Mouse (Mus musculus) small intestine, adult 2 months (tissue): ENCODE results near the gene Wnk1. TPM values are rescaled to one million over a fixed set of nuclear protein-coding genes. Genes with fewer than 3 reads are reported as not detected.

Source experiments
- H3K27ac ChIP-seq: fragments of 200-500 bp; 2 replicates; pipeline ENCODE4 v1.5.1; 2012; ENCODE audit warnings: low read depth, low read length, control low read depth, inconsistent platforms; ENCODE audit not compliant: insufficient read depth
- H3K27me3 ChIP-seq: fragments of 200-500 bp; 2 replicates; pipeline ENCODE4 v1.6.1; 2012; ENCODE audit warnings: mild to moderate bottlenecking, moderate library complexity, low read length, inconsistent platforms; ENCODE audit not compliant: control insufficient read depth, insufficient read depth
- H3K36me3 ChIP-seq: fragments of 200-500 bp; 2 replicates; pipeline ENCODE4 v1.6.1; 2012; ENCODE audit warnings: mild to moderate bottlenecking, low read length, control low read depth, inconsistent platforms; ENCODE audit not compliant: control insufficient read depth, insufficient read depth
- H3K4me1 ChIP-seq: fragments of 200-500 bp; 2 replicates; pipeline ENCODE4 v1.6.1; 2012; ENCODE audit warnings: low read length, inconsistent platforms, mixed read lengths; ENCODE audit not compliant: control insufficient read depth, insufficient read depth, insufficient read length
- H3K4me3 ChIP-seq: fragments of 200-500 bp; 2 replicates; pipeline ENCODE4 v1.5.1; 2012; ENCODE audit warnings: low read depth, mild to moderate bottlenecking, control low read depth, inconsistent platforms, low read length, moderate library complexity
- CTCF ChIP-seq: fragments of 200-500 bp; IDR thresholded peaks from 2 replicates; pipeline ENCODE4 v1.5.1; 2012; ENCODE audit warnings: low read depth, mild to moderate bottlenecking, control low read depth, inconsistent platforms, low read length, moderate library complexity, mixed read lengths; ENCODE audit not compliant: insufficient replicate concordance, insufficient read length; ENCODE audit errors: extremely low read depth
- POLR2A ChIP-seq: fragments of 200-500 bp; IDR thresholded peaks from 2 replicates; pipeline ENCODE4 v1.6.1; 2012; ENCODE audit warnings: low read depth, mild to moderate bottlenecking, control low read depth, inconsistent platforms, low read length, moderate library complexity
- WGBS: fragments of 180-500 bp; shearing (Covaris S2); methylation state at CpG from one replicate; pipeline ENCODE4 v1.1.7; 2018; 5-methylcytosine and 5-hydroxymethylcytosine counted together
- polyA plus RNA-seq: library from polyadenylated mRNA; depleted of rRNA; stranded (reverse); fragments of >200 nt; gene quantifications from 2 replicates; pipeline ENCODE4 v1.2.3, GENCODE M21; 2012

Wnk1 gene
- polyA plus RNA-seq, 1 experiment, result 33.7 TPM

DNA sequence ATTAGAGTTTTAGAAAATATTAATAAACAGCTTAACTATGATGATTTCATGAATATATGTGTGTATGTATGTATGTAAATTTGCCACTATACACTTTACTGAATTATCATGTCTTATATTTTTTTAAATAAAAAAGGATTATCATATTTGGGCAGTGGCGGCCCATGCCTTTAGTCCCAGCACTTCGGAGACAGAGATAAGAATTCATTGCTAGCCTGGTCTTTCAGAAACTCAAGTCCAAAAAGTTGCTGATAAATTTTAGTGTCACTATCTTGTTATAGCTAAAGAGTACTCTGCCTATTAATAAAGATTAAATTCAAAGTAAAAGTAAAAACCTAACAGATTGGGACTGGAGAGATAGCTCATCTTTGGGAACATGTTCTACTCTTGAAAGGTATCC lies 18.8 kb downstream of the Wnk1 start:
- Histone ChIP-seq H3K27me3 (no peaks in the 10 kb centered on the region), H3K27ac (no peak overlapping the region), H3K36me3 (0 out of 2 replicates have a peak, but pooled peaks cover 4% of the 10 kb centered on the region), H3K4me3 (no peak overlapping the region), H3K4me1 (0 out of 2 replicates have a peak, but pooled peaks cover 2% of the 10 kb centered on the region)
- WGBS, result 63% methylated on average over 2 of the region's 2 CpGs
- TF ChIP-seq POLR2A (no peak), CTCF (no peak)

DNA sequence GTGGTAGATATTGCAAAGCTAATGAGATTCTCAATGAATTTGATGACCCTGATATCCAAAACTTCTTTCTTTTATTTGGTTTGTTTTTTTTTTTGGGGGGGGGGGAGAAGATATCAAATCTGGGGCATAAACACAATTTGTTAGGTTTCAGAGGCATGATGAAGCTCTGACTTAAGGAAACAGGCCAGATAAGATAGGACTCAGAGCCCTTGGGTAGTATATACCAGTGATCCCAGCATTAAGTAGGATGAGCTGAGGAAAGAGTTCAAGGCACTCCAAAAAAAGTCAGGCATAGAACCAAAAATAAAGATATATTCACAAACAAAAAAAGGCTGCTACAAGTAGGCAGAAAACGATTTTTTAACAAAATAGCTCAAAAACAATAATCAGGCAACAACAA lies 25.3 kb downstream of the Wnk1 start:
- WGBS, result 66% methylated on average over 1 of the region's 1 CpGs
- Histone ChIP-seq H3K27me3 (no peaks in the 10 kb centered on the region), H3K4me1 (no peaks in the 10 kb centered on the region), H3K27ac (no peak overlapping the region), H3K36me3 (peaks cover 1% of the 10 kb centered on the region; the same call in 1 of the 2 replicates), H3K4me3 (no peak overlapping the region)
- TF ChIP-seq CTCF (no peak), POLR2A (no peak)

DNA sequence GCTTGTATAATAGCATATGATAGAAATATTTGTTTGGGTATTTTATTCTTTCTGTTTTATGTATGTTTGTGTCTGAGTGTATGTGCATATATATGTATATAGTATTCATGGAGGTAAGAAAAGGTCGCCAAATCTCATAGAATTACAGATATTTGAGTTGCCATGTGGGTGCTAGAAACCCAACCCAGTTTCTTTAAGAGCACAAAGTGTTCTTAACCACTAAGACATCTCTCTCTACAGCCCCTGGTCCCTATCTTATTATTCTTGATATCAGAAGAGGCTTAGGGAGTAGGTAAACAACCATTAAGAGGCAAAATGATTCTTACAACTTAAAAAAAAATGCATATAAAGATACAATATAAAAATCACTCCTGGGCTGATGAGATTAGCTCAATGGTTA lies 27.0 kb downstream of the Wnk1 start:
- no peaks in the 10 kb centered on the region for H3K27me3 ChIP-seq
- 83% methylated on average over 1 of the region's 1 CpGs for WGBS
- TF ChIP-seq POLR2A, result no peak
- no peak for TF ChIP-seq CTCF

DNA sequence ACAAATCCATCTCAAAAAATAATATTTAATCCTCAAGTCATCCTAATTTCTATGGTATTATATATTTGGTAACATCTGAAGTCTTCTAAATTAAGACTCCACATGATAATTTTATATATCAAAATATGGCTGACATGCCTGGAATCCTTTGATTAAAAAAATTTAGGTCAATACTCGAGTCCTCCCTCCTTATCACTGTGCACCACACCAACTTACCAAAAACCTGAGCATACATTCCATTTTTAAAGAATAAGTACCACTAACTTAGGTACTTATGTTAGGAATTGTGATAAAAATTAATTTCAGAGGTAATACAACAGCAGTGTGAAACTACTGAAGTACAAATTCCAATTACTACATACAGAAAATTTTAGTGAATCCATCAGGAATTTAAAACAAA lies 27.5 kb downstream of the Wnk1 start:
- no peak overlapping the region for H3K4me3 ChIP-seq
- H3K4me1 ChIP-seq, result no peaks in the 10 kb centered on the region
- H3K36me3 ChIP-seq, result peaks cover 1% of the 10 kb centered on the region; the same call in 1 of the 2 replicates
- no peaks in the 10 kb centered on the region for H3K27me3 ChIP-seq
- TF ChIP-seq POLR2A (no peak), CTCF (no peak)
- H3K27ac ChIP-seq, result no peak overlapping the region
- WGBS, result 53% methylated on average over 1 of the region's 1 CpGs

More for the DNA sequence above, 27.0 kb downstream of the Wnk1 start:
- no peak overlapping the region for H3K27ac ChIP-seq
- no peak overlapping the region for H3K4me3 ChIP-seq
- peaks cover 1% of the 10 kb centered on the region; the same call in 1 of the 2 replicates for H3K36me3 ChIP-seq
- no peaks in the 10 kb centered on the region for H3K4me1 ChIP-seq

DNA sequence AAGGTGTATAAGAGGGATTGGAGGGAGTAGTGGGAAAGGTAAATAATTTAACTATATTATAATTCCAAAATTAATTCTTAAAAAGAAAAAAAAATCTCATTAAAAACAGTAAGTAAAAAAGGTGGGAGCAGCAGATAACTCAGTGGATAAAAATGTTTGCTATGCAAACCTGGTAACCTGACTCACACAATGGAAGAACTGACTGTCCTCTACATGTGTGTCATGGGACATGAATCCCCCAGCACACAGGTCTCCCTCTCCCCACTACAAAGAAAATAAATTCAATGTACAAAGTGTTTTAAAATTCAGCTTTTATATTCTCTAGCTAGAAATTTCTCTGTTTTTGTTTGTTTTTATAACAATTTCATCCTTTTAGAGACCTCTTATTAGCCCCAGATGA lies 27.9 kb downstream of the Wnk1 start:
- H3K27ac ChIP-seq, result no peak overlapping the region
- peaks cover 1% of the 10 kb centered on the region; the same call in 1 of the 2 replicates for H3K36me3 ChIP-seq
- TF ChIP-seq CTCF, result no peak
- no peak for TF ChIP-seq POLR2A
- H3K4me3 ChIP-seq, result no peak overlapping the region
- no peaks in the 10 kb centered on the region for H3K4me1 ChIP-seq
- no peaks in the 10 kb centered on the region for H3K27me3 ChIP-seq

GRCm38 (mm10) chr6:120001718-120002117 lies 36.8 kb downstream of the Wnk1 start:
- Histone ChIP-seq H3K27me3 (no peaks in the 10 kb centered on the region), H3K4me3 (no peak overlapping the region), H3K36me3 (peaks cover 8% of the 10 kb centered on the region; the same call in 1 of the 2 replicates), H3K27ac (no peak overlapping the region), H3K4me1 (no peaks in the 10 kb centered on the region)
- TF ChIP-seq POLR2A (no peak), CTCF (no peak)

DNA sequence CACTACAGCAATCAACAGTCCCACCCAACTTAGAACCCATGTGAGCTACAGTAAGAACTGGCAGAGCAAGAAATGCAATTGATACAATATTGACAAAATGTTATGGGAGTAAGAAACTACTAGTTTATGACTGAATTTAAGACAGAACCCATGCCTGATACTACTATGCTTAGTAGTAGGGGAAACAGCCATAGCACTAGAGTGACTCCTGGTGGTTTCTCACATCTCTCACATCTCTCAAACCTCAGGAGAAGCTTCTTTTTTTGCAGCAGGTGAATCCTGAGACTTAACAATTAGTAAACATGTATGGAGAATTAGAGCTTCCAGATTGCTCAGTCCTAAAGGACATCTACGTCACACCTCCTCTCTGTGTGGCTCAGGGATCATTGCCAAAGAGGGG lies 42.0 kb downstream of the Wnk1 start:
- WGBS, result 72% methylated on average over 1 of the region's 1 CpGs
- no peak overlapping the region for H3K27ac ChIP-seq
- no peak for TF ChIP-seq CTCF
- no peak for TF ChIP-seq POLR2A

More for the DNA sequence above, 42.0 kb downstream of the Wnk1 start:
- no peak overlapping the region for H3K4me3 ChIP-seq
- H3K27me3 ChIP-seq, result no peaks in the 10 kb centered on the region
- peaks cover 1% of the 10 kb centered on the region; the same call in 1 of the 2 replicates for H3K4me1 ChIP-seq
- peaks cover 11% of the 10 kb centered on the region for H3K36me3 ChIP-seq
